Mouse (Mus musculus) liver, adult 2 months (tissue): Measurements from ENCODE around the gene Itpk1.

Source experiments
- CTCF ChIP-seq: fragments of 200-500 bp; IDR thresholded peaks from 2 replicates; pipeline ENCODE4 v1.5.1; 2011; ENCODE audit warnings: low read depth, low read length, control low read depth
- POLR2A ChIP-seq: fragments of 200-500 bp; IDR thresholded peaks from 2 replicates; pipeline ENCODE4 v1.6.1; 2011; ENCODE audit warnings: low read length, control low read depth; ENCODE audit not compliant: insufficient read depth; ENCODE audit errors: extremely low read depth

- no peak for TF ChIP-seq CTCF
- TF ChIP-seq POLR2A = no peak
Observed at GRCm38 (mm10) chr12:102602255-102603041, 102.3 kb downstream of the Itpk1 start.
